Mouse (Mus musculus) testis, adult 2 months (tissue): ENCODE data around the gene Rabgef1. TPM values are rescaled to one million over a fixed set of nuclear protein-coding genes. Genes with fewer than 3 reads are reported as not detected.

Experiments used
- H3K27ac ChIP-seq: fragments of 200-500 bp; 2 replicates; pipeline ENCODE4 v1.5.1; 2012; ENCODE audit warnings: low read depth, low read length; ENCODE audit not compliant: control insufficient read depth, insufficient read depth
- H3K27me3 ChIP-seq: fragments of 200-500 bp; 2 replicates; pipeline ENCODE4 v1.6.1; 2012; ENCODE audit warnings: mild to moderate bottlenecking, low read length, moderate library complexity; ENCODE audit not compliant: control insufficient read depth, insufficient read depth
- H3K36me3 ChIP-seq: fragments of 200-500 bp; 2 replicates; pipeline ENCODE4 v1.6.1; 2012; ENCODE audit warnings: mild to moderate bottlenecking, low read length; ENCODE audit not compliant: control insufficient read depth, insufficient read depth
- H3K4me1 ChIP-seq: fragments of 200-500 bp; 2 replicates; pipeline ENCODE4 v1.6.1; 2012; ENCODE audit warnings: low read length; ENCODE audit not compliant: control insufficient read depth, insufficient read depth
- H3K4me3 ChIP-seq: fragments of 200-500 bp; 2 replicates; pipeline ENCODE4 v1.5.1; 2012; ENCODE audit warnings: low read depth, mild to moderate bottlenecking, low read length, moderate library complexity, mixed read lengths; ENCODE audit not compliant: control insufficient read depth
- CTCF ChIP-seq: fragments of 200-500 bp; IDR thresholded peaks from 2 replicates; pipeline ENCODE4 v1.5.1; 2012; ENCODE audit warnings: low read depth, mild to moderate bottlenecking, inconsistent platforms, low read length, moderate library complexity; ENCODE audit not compliant: control insufficient read depth, insufficient read depth, insufficient replicate concordance
- POLR2A ChIP-seq: fragments of 200-500 bp; IDR thresholded peaks from 2 replicates; pipeline ENCODE4 v1.6.1; 2012; ENCODE audit warnings: low read depth, mild to moderate bottlenecking, inconsistent platforms, low read length, moderate library complexity; ENCODE audit not compliant: control insufficient read depth
- polyA plus RNA-seq: library from polyadenylated mRNA; depleted of rRNA; stranded (reverse); fragments of >200 nt; gene quantifications from 2 replicates; pipeline ENCODE4 v1.2.3, GENCODE M21; 2012; rRNA removed

Rabgef1 gene
- polyA plus RNA-seq = 8.0 and 8.1 TPM in 2 replicates

DNA sequence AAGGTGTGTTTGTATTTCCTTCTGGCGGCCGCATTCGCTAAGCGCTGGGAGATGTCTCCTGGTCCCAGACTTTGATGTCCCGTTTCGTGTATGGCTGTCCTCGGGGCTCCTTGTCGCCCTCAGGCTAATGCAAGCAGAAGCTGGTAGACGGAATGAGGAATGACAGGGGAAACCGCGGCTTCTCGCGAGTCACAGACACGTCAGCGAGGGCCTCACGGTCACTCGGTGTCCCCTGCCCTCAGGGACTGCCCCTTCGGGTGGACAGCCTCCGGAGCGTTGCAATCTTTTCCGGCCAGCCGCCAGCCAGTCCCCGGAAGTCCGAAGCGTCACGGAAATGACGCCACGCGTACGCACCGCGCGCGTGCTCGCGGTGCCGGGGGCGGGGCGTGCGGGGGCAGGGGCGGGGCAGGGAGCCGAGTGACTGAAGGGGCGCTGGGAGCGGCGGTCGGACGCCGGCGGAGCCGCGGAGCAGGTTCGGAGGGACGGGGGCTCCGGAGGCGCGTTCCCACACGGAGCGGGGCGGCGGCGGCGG, at the start of gene Rabgef1:
Gene Rabgef1, plus strand, starts transcription at position 376 of the 532 bp plus-strand sequence.
- peak within 1 kb of the TSS; percentile 98 for H3K27ac ChIP-seq
- H3K4me3 ChIP-seq = peak within 1 kb of the TSS; percentile 99
- TF ChIP-seq CTCF (no peak), POLR2A (peak; percentile 97)
- H3K4me1 ChIP-seq = peaks cover 3% of the 10 kb centered on the region; the same call in 1 of the 2 replicates
- H3K27me3 ChIP-seq = no peaks in the 10 kb centered on the region
- no peaks in the 10 kb centered on the region for H3K36me3 ChIP-seq

DNA sequence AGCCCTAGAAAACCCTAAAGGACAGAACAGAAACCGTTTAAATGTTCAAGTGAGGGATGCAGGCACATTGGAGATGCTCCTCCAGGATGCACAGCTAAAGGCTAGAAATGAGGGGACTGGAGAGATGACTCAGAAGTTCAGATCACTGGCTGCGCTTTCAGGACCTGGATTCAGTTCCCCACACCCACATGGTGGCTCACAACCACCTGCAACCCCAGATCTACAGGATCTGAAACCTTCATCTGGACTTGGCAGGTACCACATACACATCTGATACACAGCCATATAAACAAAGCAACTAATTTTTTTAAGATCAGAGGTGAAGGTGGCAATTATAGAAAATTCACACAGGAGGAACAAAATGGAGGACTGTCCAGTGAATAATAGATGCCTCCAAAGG, 49.2 kb upstream of the Rabgef1 start:
- H3K36me3 ChIP-seq = no peaks in the 10 kb centered on the region
- TF ChIP-seq CTCF = no peak
- no peak for TF ChIP-seq POLR2A
- H3K4me1 ChIP-seq = no peaks in the 10 kb centered on the region; the same call in 1 of the 2 replicates
- H3K4me3 ChIP-seq = no peak overlapping the region
- no peaks in the 10 kb centered on the region for H3K27me3 ChIP-seq
- no peak overlapping the region for H3K27ac ChIP-seq

DNA sequence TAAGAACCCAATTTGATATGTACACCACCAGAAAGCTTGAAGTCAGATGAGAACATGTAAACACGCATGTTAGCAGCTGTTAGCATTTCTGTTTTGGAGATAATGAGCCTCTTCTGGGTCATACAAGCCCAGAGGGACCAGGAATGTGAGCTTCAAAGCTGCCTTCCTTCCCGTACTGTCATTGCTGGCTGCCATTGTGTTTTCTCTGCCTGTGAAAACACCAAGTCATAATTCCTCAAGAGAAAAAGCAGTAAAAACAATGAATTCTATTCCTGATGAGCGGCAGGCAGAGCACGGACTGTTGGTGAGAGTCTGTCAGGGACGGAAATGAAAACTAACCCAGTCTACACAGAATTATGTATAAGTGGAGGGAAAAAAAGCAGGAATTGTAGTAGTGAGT, 47.3 kb upstream of the Rabgef1 start:
- Histone ChIP-seq H3K4me3 (no peak overlapping the region), H3K27ac (no peak overlapping the region), H3K36me3 (no peaks in the 10 kb centered on the region), H3K27me3 (no peaks in the 10 kb centered on the region), H3K4me1 (no peaks in the 10 kb centered on the region; the same call in 1 of the 2 replicates)
- no peak for TF ChIP-seq POLR2A
- TF ChIP-seq CTCF = no peak

DNA sequence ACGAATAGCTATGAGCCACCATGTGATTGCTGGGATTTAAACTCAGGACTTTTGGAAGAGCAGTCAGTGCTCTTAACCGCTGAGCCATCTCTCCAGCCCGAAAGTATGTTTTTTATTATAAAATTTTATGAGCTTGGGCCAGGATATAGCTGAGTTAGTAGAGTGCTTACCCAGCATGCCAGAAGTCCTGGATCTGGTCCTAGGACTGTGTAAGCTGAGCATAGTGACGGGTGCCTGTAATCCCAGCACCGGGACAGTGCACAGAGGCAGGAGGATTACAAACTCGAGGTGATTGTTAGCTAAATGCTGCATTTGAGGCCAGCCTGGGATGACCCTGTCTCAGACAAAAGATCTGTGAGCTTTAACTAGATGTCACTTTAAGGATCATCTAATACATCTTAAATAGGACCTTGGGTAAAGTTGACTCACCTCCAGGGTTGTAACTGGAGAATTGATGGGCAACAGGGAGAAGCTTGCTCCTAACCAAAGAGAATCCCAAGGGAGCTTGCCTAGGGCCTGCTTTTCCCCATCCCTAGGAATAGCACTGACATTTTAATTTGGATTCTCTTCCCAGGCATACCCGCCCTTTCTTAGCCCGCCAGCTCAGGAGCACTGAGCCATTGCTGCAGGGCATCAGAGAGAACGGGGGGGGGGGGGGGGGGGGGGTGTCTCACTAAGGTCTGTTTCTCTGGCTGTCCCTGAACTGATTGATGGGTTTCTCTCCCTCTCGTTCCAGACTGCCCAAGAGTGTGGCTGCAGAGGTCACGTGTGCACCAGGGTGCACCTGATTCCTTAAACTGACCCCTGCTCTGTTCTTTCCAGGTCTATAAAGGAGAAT, 42.7 kb upstream of the Rabgef1 start:
- Histone ChIP-seq H3K27ac (no peak overlapping the region), H3K36me3 (no peaks in the 10 kb centered on the region), H3K4me3 (no peak overlapping the region), H3K27me3 (no peaks in the 10 kb centered on the region), H3K4me1 (no peaks in the 10 kb centered on the region)
- TF ChIP-seq CTCF = no peak
- no peak for TF ChIP-seq POLR2A

DNA sequence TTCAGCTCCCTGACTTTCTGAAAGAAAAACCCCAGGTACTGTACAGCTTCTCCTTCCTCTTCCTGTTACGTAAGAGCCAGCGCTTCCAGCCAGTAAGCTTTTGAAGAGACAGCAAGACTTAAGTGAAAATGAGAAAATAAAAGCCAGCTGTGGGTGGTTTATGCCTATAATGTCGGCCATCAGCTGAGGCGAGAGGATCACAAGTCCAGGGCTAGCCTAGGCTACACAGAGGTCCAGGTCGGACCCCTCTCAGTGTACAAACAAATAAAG, 42.1 kb upstream of the Rabgef1 start:
- no peak overlapping the region for H3K27ac ChIP-seq
- H3K27me3 ChIP-seq = no peaks in the 10 kb centered on the region
- H3K4me1 ChIP-seq = no peaks in the 10 kb centered on the region
- no peak overlapping the region for H3K4me3 ChIP-seq
- H3K36me3 ChIP-seq = no peaks in the 10 kb centered on the region
- no peak for TF ChIP-seq CTCF
- no peak for TF ChIP-seq POLR2A

- Histone ChIP-seq H3K4me3 (no peak overlapping the region), H3K4me1 (peaks cover 5% of the 10 kb centered on the region), H3K27ac (no peak overlapping the region), H3K27me3 (no peaks in the 10 kb centered on the region), H3K36me3 (no peaks in the 10 kb centered on the region)
- TF ChIP-seq POLR2A (no peak), CTCF (no peak)
These were observed 35.0 kb upstream of the Rabgef1 start for GRCm38 (mm10) chr5:130136597-130136996.

GRCm38 (mm10) chr5:130139393-130139792, 32.2 kb upstream of the Rabgef1 start:
- no peak overlapping the region for H3K4me3 ChIP-seq
- peaks cover 16% of the 10 kb centered on the region for H3K4me1 ChIP-seq
- H3K36me3 ChIP-seq = peaks cover 1% of the 10 kb centered on the region; the same call in 1 of the 2 replicates
- H3K27me3 ChIP-seq = no peaks in the 10 kb centered on the region
- H3K27ac ChIP-seq = no peak overlapping the region
- TF ChIP-seq POLR2A (no peak), CTCF (no peak)
